In genomic region chr4:135779661-135780060, GRCm38 (mm10) we compare ENCODE assay signal across 34 mouse cellular contexts. TPM values are rescaled to one million over a fixed set of nuclear protein-coding genes. Genes with fewer than 3 reads are reported as not detected.
"Had no signal": no experiment of that assay in that cellular context is flagged by ENCODE, and none has a peak within 500 bp of the region (broad histone marks: within the 10 kb centered on the region; RNA-seq: fewer than 3 reads in every experiment).

No protein-coding gene starts in this region.

- H3K9me3 ChIP-seq: limb, embryonic 10.5 days; limb, embryonic 12.5 days; limb, embryonic 13.5 days; limb, embryonic 15.5 days; liver, embryonic 12.5 days; liver, embryonic 13.5 days; liver, embryonic 15.5 days; lung, embryonic 15.5 days; midbrain, embryonic 10.5 days; midbrain, embryonic 12.5 days; midbrain, embryonic 13.5 days; midbrain, embryonic 15.5 days had no signal

- H3K4me1 ChIP-seq: liver, embryonic 12.5 days; liver, embryonic 13.5 days; liver, embryonic 15.5 days; lung, embryonic 15.5 days; megakaryocyte, embryonic 14.5 days; midbrain, embryonic 12.5 days; midbrain, embryonic 13.5 days; midbrain, embryonic 15.5 days had no signal

- ATAC-seq: liver, embryonic 12.5 days; midbrain, embryonic 13.5 days; midbrain, embryonic 15.5 days; midbrain, embryonic 16.5 days had no signal

- H3K27me3 ChIP-seq: limb, embryonic 12.5 days; limb, embryonic 13.5 days; limb, embryonic 15.5 days; lung, embryonic 15.5 days; midbrain, embryonic 13.5 days; midbrain, embryonic 15.5 days had no signal

- H3K9ac ChIP-seq: limb, embryonic 12.5 days; limb, embryonic 13.5 days; limb, embryonic 15.5 days; liver, embryonic 12.5 days; liver, embryonic 13.5 days; liver, embryonic 14.5 days; liver, embryonic 15.5 days; liver, postnatal 0 days; lung, embryonic 14.5 days; lung, embryonic 15.5 days; midbrain, embryonic 12.5 days; midbrain, embryonic 13.5 days; midbrain, embryonic 15.5 days had no signal

- H3K4me2 ChIP-seq: limb, embryonic 12.5 days; limb, embryonic 13.5 days; limb, embryonic 15.5 days; liver, embryonic 11.5 days; liver, embryonic 12.5 days; liver, embryonic 13.5 days; liver, embryonic 15.5 days; lung, embryonic 14.5 days; lung, embryonic 15.5 days; midbrain, embryonic 11.5 days; midbrain, embryonic 12.5 days; midbrain, embryonic 13.5 days; midbrain, embryonic 15.5 days had no signal

- H3K4me3 ChIP-seq: limb, embryonic 10.5 days; limb, embryonic 12.5 days; limb, embryonic 13.5 days; limb, embryonic 15.5 days; liver, embryonic 12.5 days; liver, embryonic 13.5 days; liver, embryonic 15.5 days; lung, embryonic 15.5 days; megakaryocyte, embryonic 14.5 days; midbrain, embryonic 10.5 days; midbrain, embryonic 12.5 days; midbrain, embryonic 13.5 days; midbrain, embryonic 15.5 days; myocyte had no signal

- H3K27ac ChIP-seq: limb, embryonic 10.5 days; limb, embryonic 12.5 days; limb, embryonic 13.5 days; limb, embryonic 15.5 days; liver, embryonic 12.5 days; liver, embryonic 13.5 days; liver, embryonic 14.5 days; liver, embryonic 15.5 days; lung, embryonic 15.5 days; macrophage; midbrain, embryonic 10.5 days; midbrain, embryonic 12.5 days; midbrain, embryonic 13.5 days; midbrain, embryonic 15.5 days had no signal

- DNase-seq: left cerebral cortex, postnatal 4 days; liver; liver, embryonic 13.5 days; lung, adult 18-20 months; lung, adult 2 months; lung, postnatal 10 days; lung, postnatal 14 days; lung, postnatal 36 days; lung, postnatal 4 days; midbrain, embryonic 14.5 days had no signal

- H3K36me3 ChIP-seq: limb, embryonic 10.5 days; limb, embryonic 12.5 days; limb, embryonic 13.5 days; limb, embryonic 15.5 days; liver, embryonic 12.5 days; liver, embryonic 13.5 days; liver, embryonic 15.5 days; lung, embryonic 15.5 days; midbrain, embryonic 10.5 days; midbrain, embryonic 12.5 days; midbrain, embryonic 13.5 days; midbrain, embryonic 15.5 days had no signal

RNA-seq across cellular contexts. Expression of gene Myom3, which starts 20.1 kb away (rescaled TPM):
- polyA plus RNA-seq: lung, embryonic 14.5 days had no signal

RNA-seq across cellular contexts. Expression of gene Il22ra1, which starts 51.7 kb away (rescaled TPM):
- polyA plus RNA-seq: limb, embryonic 10.5 days; limb, embryonic 11.5 days; limb, embryonic 12.5 days; limb, embryonic 13.5 days; lung, embryonic 14.5 days; lung, postnatal 0 days; macrophage; midbrain, embryonic 10.5 days; midbrain, embryonic 11.5 days; midbrain, embryonic 12.5 days; midbrain, embryonic 13.5 days; midbrain, embryonic 14.5 days; midbrain, embryonic 15.5 days; midbrain, embryonic 16.5 days; midbrain, postnatal 0 days; neural tube, embryonic 11.5 days had no signal
